Mouse (Mus musculus) G1E (cell line): Measurements from ENCODE around the gene B4galt5.

ENCODE experiments used
- CTCF ChIP-seq: IDR thresholded peaks from 2 replicates; pipeline ENCODE4 v1.5.1; 2012; ENCODE audit warnings: low read depth, low read length, inconsistent platforms, mixed read lengths
- GATA1 ChIP-seq: IDR thresholded peaks from 2 replicates; pipeline ENCODE4 v1.6.1; 2012; ENCODE audit warnings: borderline replicate concordance, low read length, inconsistent platforms, mixed read lengths
- POLR2AphosphoS5 ChIP-seq: IDR thresholded peaks from 2 replicates; pipeline ENCODE4 v1.6.1; 2012; ENCODE audit warnings: low read depth, low read length, inconsistent platforms; ENCODE audit not compliant: insufficient replicate concordance
- TAL1 ChIP-seq: conservative IDR thresholded peaks from 2 replicates; pipeline ENCODE4 v1.6.1; 2012; ENCODE audit warnings: low read depth, low read length, inconsistent platforms, mixed read lengths

DNA sequence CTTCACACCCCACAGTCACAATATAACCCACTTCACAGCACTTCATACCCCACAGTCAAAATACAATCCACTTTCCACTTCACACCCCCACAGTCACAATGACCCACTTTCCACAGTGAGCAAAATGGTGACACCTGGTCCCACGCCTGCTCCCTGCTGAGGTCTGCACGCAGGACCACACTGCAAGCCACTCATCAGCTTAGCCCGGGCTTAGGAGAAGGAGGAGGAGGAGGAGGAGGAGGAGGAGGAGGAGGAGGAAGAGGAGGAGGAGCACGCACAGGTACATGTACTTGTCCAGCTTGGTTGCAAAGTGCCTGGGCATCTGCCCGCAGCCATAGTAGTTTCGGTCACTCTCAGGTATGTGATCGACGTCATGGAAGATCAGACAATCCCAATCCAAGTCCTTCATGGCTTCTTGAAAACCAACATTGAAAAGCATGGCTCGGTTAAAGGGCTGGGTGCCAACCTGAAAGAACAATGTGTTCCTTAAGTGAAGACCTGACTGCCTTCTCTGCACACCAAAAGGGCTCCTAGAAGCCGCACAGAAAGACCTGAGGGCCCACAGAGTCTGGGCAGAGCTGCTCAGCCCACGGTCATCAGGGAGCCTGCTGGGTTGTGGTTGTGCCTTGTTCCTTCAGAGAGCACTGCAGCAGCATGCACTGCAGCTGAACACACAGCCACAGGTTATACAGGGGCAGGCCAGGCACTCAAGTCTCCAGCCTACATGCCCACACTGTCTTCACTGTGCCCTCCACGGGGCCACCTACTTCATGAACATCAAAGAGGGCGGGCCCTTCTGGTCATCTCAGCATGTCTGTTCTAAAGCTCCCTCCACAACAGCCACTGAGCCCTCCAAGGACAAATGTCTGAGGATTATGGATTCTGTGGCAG is 43.4 kb downstream of the B4galt5 start:
- TF ChIP-seq CTCF: no peak
- TF ChIP-seq TAL1: no peak
- no peak for TF ChIP-seq GATA1
- no peak for TF ChIP-seq POLR2AphosphoS5
